Mouse (Mus musculus): ENCODE results near the gene Qrfp.

- no peak for TF ChIP-seq CTCF (IDR thresholded peaks at IDR 0.05; ENCODE audit: low read depth)
- TF ChIP-seq EP300 (IDR thresholded peaks at IDR 0.05; ENCODE audit: low read depth) = no peak
Observed at GRCm38 (mm10) chr2:31759751-31760460, 50.5 kb downstream of the Qrfp start.

All from liver, embryonic 14.5 days (tissue).